Mouse (Mus musculus): ENCODE measurements at regions not wholly inside any gene's neighbourhood (a gene's known extent, or its start where the extent isn't known, plus 50 kb on each side); places are given as distances from the start of the nearest gene placed in this dataset.

DNA sequence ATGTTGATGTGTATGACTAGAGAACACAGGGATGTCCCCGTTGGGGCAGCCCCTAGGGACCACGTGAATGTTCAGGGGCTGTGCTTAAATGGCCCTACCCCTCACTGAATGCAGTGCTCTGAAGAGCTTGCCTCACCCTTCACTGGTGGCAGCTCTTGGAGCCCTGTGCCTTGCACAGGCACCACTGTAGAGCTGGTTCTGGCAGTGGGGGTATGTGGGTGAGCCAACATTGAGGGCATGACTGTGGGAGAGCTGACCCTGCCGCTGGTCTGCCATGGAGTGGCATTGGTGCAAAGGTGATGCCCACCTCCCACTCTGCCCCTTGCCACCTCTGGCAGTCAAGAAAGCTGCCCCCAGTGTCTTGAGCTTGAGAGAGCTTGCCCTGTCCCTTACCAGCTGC is 69.6 kb upstream of the Tdrd3 start:
- no peak for DNase-seq

GRCm38 (mm10) chr14:87348825-87349224 is 67.6 kb upstream of the Tdrd3 start:
- DNase-seq = no peak

- DNase-seq = no peak
Measured at GRCm38 (mm10) chr14:87365793-87366192, 50.6 kb upstream of the Tdrd3 start.

Data from adrenal gland, postnatal 25 days (tissue).